Mouse (Mus musculus) adrenal gland, postnatal 14 days (tissue): ENCODE data around the gene Klk9. TPM values are rescaled to one million over a fixed set of nuclear protein-coding genes. Genes with fewer than 3 reads are reported as not detected.
A peak's percentile ranks its signal among the peaks of the same experiment; 100 is the strongest.

ENCODE experiments used
- DNase-seq: peaks from one replicate; pipeline ENCODE4 v3.0.0; 2021; ENCODE audit warnings: mixed read lengths
- total RNA-seq: library from RNA; stranded (reverse); gene quantifications from 2 replicates; pipeline ENCODE4 v1.2.3, GENCODE M21; 2021

Klk9 gene
- total RNA-seq, 1 experiment from 2014 or later: not detected

GRCm38 (mm10) chr7:43796355-43796754 lies 4.7 kb downstream of the Klk9 start:
- no peak for DNase-seq

GRCm38 (mm10) chr7:43797333-43797769 lies 5.7 kb downstream of the Klk9 start, which contains the start of gene Klk8:
Gene Klk8, plus strand, starts transcription at chr7:43797577.
- peak; percentile 23 for DNase-seq

GRCm38 (mm10) chr7:43797844-43798462 lies 6.3 kb downstream of the Klk9 start:
- no peak for DNase-seq

GRCm38 (mm10) chr7:43799876-43800275 lies 8.2 kb downstream of the Klk9 start:
- no peak for DNase-seq

- DNase-seq: no peak
Measured at GRCm38 (mm10) chr7:43810994-43811393, 19.3 kb downstream of the Klk9 start, which contains the start of gene Klk7. Gene Klk7, plus strand, starts transcription at chr7:43811294.

GRCm38 (mm10) chr7:43815211-43815610 lies 23.5 kb downstream of the Klk9 start:
- DNase-seq: no peak

GRCm38 (mm10) chr7:43816746-43817145 lies 25.1 kb downstream of the Klk9 start:
- DNase-seq: no peak

GRCm38 (mm10) chr7:43821581-43821980 lies 29.9 kb downstream of the Klk9 start:
- no peak for DNase-seq

- DNase-seq: no peak
Measured at GRCm38 (mm10) chr7:43824199-43824598, 32.5 kb downstream of the Klk9 start, which contains the start of gene Klk6. Gene Klk6, plus strand, starts transcription at chr7:43824499.

GRCm38 (mm10) chr7:43826056-43826455 lies 34.4 kb downstream of the Klk9 start:
- DNase-seq: no peak

- no peak for DNase-seq
Measured at GRCm38 (mm10) chr7:43827706-43828105, 36.0 kb downstream of the Klk9 start.

GRCm38 (mm10) chr7:43829006-43829405 lies 37.3 kb downstream of the Klk9 start:
- DNase-seq: no peak

GRCm38 (mm10) chr7:43841701-43842100 lies 50.0 kb downstream of the Klk9 start, which contains the start of gene Klk5:
Gene Klk5, plus strand, starts transcription at chr7:43841971.
- no peak for DNase-seq

GRCm38 (mm10) chr7:43843801-43844200 lies 52.1 kb downstream of the Klk9 start:
- no peak for DNase-seq

Other genes with a start within 250 kb of the Klk9 start
- 2.7 and 5.3 TPM in 2 replicates for gene Cd33, start 247.5 kb upstream of the Klk9 start, total RNA-seq
- 2.2 and 3.2 TPM in 2 replicates for gene Zfp658, start 229.6 kb upstream of the Klk9 start, total RNA-seq
- gene Zfp719, start 212.3 kb upstream of the Klk9 start, total RNA-seq: 11.9 and 16.9 TPM in 2 replicates
- gene Zfp819, start 184.7 kb upstream of the Klk9 start, total RNA-seq: not detected in 2 replicates
- gene Ceacam18, start 157.2 kb upstream of the Klk9 start, total RNA-seq: 0.22 TPM in 1 of 2 replicates, not detected in the other
- gene Siglece, start 131.7 kb upstream of the Klk9 start, total RNA-seq: 1.1 and 1.4 TPM in 2 replicates
- gene Ctu1, start 119.9 kb upstream of the Klk9 start, total RNA-seq: 9.3 and 10.1 TPM in 2 replicates
- not detected in 2 replicates for gene Klk14, start 101.5 kb upstream of the Klk9 start, total RNA-seq
- gene Klk13, start 79.3 kb upstream of the Klk9 start, total RNA-seq: not detected in 2 replicates
- gene Klk12, start 23.0 kb upstream of the Klk9 start, total RNA-seq: not detected in 2 replicates
- not detected in 2 replicates for gene Klk11, start 17.3 kb upstream of the Klk9 start, total RNA-seq
- 0.26 TPM in 1 of 2 replicates, not detected in the other for gene Klk10, start 10.9 kb upstream of the Klk9 start, total RNA-seq
- 5.0 and 7.3 TPM in 2 replicates for gene Klk8, start 5.7 kb downstream of the Klk9 start, total RNA-seq
- gene Klk7, start 19.4 kb downstream of the Klk9 start, total RNA-seq: not detected in 2 replicates
- not detected in 2 replicates for gene Klk6, start 32.6 kb downstream of the Klk9 start, total RNA-seq
- gene Klk5, start 50.1 kb downstream of the Klk9 start, total RNA-seq: not detected in 2 replicates
- not detected in 2 replicates for gene Klk4, start 89.3 kb downstream of the Klk9 start, total RNA-seq
- not detected in 2 replicates for gene Klk15, start 141.8 kb downstream of the Klk9 start, total RNA-seq
- not detected in 2 replicates for gene Klk1b8, start 158.8 kb downstream of the Klk9 start, total RNA-seq
- gene Klk1b1, start 174.9 kb downstream of the Klk9 start, total RNA-seq: not detected in 2 replicates
- gene Klk1b9, start 184.2 kb downstream of the Klk9 start, total RNA-seq: not detected in 2 replicates
- gene Klk1b11, start 204.0 kb downstream of the Klk9 start, total RNA-seq: not detected in 2 replicates
- not detected in 2 replicates for gene Klk1b26, start 220.3 kb downstream of the Klk9 start, total RNA-seq